Mouse (Mus musculus) cerebellum, postnatal 14 days (tissue): ENCODE data around the gene Lyg2.

Experiments
- DNase-seq, 2 experiments: peaks; one replicate each; pipeline ENCODE4 v3.0.0; 2021; ENCODE audit warnings: mixed read lengths in 2 of 2

The Lyg2 gene

GRCm38 (mm10) chr1:37877736-37878460, 38.4 kb downstream of the Lyg2 start:
- no peak for DNase-seq

GRCm38 (mm10) chr1:37873157-37873556, 43.1 kb downstream of the Lyg2 start:
- no peak for DNase-seq

GRCm38 (mm10) chr1:37872131-37873067, 43.9 kb downstream of the Lyg2 start:
- peak; percentile 84 to 87 for DNase-seq

- DNase-seq, result peak in 1 of 2 experiments; percentile 42
These were observed 44.6 kb downstream of the Lyg2 start, which contains the start of gene Lipt1 for GRCm38 (mm10) chr1:37871704-37872103. Gene Lipt1, plus strand, starts transcription at chr1:37871738.

- no peak for DNase-seq
These were observed 46.9 kb downstream of the Lyg2 start for GRCm38 (mm10) chr1:37869362-37869761.

- DNase-seq, result no peak
These were observed 47.7 kb downstream of the Lyg2 start for GRCm38 (mm10) chr1:37868640-37869039.

- DNase-seq, result no peak
These were observed 48.5 kb downstream of the Lyg2 start for GRCm38 (mm10) chr1:37867684-37868322.

- DNase-seq, result peak; percentile 57 to 75
These were observed 49.2 kb downstream of the Lyg2 start for GRCm38 (mm10) chr1:37867056-37867455.

GRCm38 (mm10) chr1:37866286-37866685, 50.0 kb downstream of the Lyg2 start, which contains the start of gene Tsga10:
Gene Tsga10, minus strand, starts transcription at chr1:37866429.
- DNase-seq, result no peak

GRCm38 (mm10) chr1:37865401-37866215, 50.7 kb downstream of the Lyg2 start:
- peak; percentile 37 to 38 for DNase-seq

GRCm38 (mm10) chr1:37864511-37865400, 51.5 kb downstream of the Lyg2 start:
- peak; percentile 100 for DNase-seq
